Mouse (Mus musculus): Measurements from ENCODE around the gene Mrm2. TPM values are rescaled to one million over a fixed set of nuclear protein-coding genes. Genes with fewer than 3 reads are reported as not detected.

The Mrm2 gene
- polyA plus RNA-seq, 1 experiment from 2014 or later: 21.3 TPM

DNA sequence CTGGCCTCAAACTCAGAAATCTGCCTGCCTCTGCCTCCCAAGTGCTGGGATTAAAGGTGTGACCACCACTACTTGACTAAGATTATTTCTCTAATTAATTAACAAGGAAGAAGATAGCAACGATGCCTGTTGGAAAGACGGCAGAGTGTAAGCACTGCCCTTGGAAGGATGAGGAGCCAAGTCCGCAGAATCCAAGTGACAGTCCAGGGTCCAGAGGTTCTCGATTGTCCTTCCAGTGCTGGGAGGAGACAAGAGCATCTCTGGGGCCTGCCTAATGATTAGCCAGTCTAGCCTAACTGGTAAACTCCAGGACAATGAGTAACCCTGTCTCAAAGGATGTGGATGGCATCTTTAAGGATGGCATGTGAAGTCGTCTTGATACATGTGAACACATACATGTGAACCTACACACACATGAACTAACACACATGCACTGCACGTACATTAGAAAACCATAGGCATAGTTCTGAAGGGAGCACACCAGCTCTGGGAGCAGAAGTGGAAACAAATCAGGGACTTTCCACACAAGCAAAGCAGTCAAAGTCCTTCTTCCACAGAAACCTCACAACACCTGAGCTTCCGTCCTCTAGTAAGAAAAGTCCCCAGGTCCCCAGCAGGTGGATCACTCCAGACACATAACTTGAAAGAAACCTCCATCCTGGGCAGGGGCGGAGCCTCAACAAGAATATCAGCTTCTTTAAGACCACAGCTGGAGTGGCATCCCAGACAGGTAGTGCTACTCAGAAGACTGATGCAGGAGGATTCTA is 19.2 kb upstream of the Mrm2 start:
- peaks cover 33% of the 10 kb centered on the region for H3K36me3 ChIP-seq (ENCODE audit: control insufficient read depth, insufficient read depth, low read length)
- no peaks in the 10 kb centered on the region for H3K27me3 ChIP-seq (ENCODE audit: control insufficient read depth, insufficient read depth, low read depth, low read length)
- no peak overlapping the region for H3K27ac ChIP-seq (ENCODE audit: low read length)
- ATAC-seq: no peak
- H3K4me2 ChIP-seq (ENCODE audit: low read length): no peak overlapping the region
- H3K4me3 ChIP-seq (ENCODE audit: low read depth, low read length): no peak overlapping the region
- no peaks in the 10 kb centered on the region for H3K9me3 ChIP-seq (replicated peaks; ENCODE audit: control insufficient read depth, low read length, poor library complexity, severe bottlenecking)
- H3K9ac ChIP-seq (ENCODE audit: low read depth, low read length): no peak overlapping the region
- H3K4me1 ChIP-seq (ENCODE audit: control insufficient read depth, insufficient read depth, low read length): no peaks in the 10 kb centered on the region
- 95% methylated on average over 8 of the region's 8 CpGs for WGBS

GRCm38 (mm10) chr5:140349882-140350281 is 18.2 kb upstream of the Mrm2 start:
- 97% methylated on average over 9 of the region's 9 CpGs for WGBS
- no peak for ATAC-seq
- Histone ChIP-seq H3K4me3 (ENCODE audit: low read depth, low read length) (no peak overlapping the region), H3K4me2 (ENCODE audit: low read length) (no peak overlapping the region), H3K9ac (ENCODE audit: low read depth, low read length) (no peak overlapping the region), H3K27ac (ENCODE audit: low read length) (no peak overlapping the region), H3K36me3 (ENCODE audit: control insufficient read depth, insufficient read depth, low read length) (peaks cover 34% of the 10 kb centered on the region), H3K27me3 (ENCODE audit: control insufficient read depth, insufficient read depth, low read depth, low read length) (no peaks in the 10 kb centered on the region), H3K9me3 (replicated peaks; ENCODE audit: control insufficient read depth, low read length, poor library complexity, severe bottlenecking) (no peaks in the 10 kb centered on the region), H3K4me1 (ENCODE audit: control insufficient read depth, insufficient read depth, low read length) (no peaks in the 10 kb centered on the region)

DNA sequence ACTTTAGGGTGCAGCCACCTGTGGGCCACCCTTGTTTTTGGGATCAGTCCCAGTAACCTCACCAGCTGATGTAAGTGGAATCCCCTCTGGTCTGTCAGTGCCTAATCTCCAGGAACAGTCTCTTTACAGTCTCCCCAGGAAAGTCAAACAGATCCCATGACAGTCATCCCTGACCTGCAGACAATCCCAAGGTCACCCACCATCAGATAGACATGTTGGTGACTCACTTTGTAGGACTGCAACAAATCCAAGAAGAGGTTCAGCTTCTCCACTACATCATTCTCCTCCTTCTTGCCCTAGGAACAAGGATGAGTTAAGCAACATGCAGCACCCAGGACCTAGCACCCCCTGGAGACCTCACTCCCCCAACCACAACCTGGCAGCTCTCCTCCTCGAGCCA is 14.4 kb upstream of the Mrm2 start:
- H3K9me3 ChIP-seq (replicated peaks; ENCODE audit: control insufficient read depth, low read length, poor library complexity, severe bottlenecking): no peaks in the 10 kb centered on the region
- no peak overlapping the region for H3K27ac ChIP-seq (ENCODE audit: low read length)
- no peak overlapping the region for H3K9ac ChIP-seq (ENCODE audit: low read depth, low read length)
- peaks cover 18% of the 10 kb centered on the region for H3K36me3 ChIP-seq (ENCODE audit: control insufficient read depth, insufficient read depth, low read length)
- no peak overlapping the region for H3K4me2 ChIP-seq (ENCODE audit: low read length)
- H3K4me3 ChIP-seq (ENCODE audit: low read depth, low read length): no peak overlapping the region
- H3K4me1 ChIP-seq (ENCODE audit: control insufficient read depth, insufficient read depth, low read length): no peaks in the 10 kb centered on the region
- 94% methylated on average over 1 of the region's 1 CpGs for WGBS
- ATAC-seq: no peak
- H3K27me3 ChIP-seq (ENCODE audit: control insufficient read depth, insufficient read depth, low read depth, low read length): no peaks in the 10 kb centered on the region

GRCm38 (mm10) chr5:140345244-140345643 is 13.5 kb upstream of the Mrm2 start:
- no peak for ATAC-seq
- Histone ChIP-seq H3K27ac (ENCODE audit: low read length) (no peak overlapping the region), H3K4me3 (ENCODE audit: low read depth, low read length) (no peak overlapping the region), H3K27me3 (ENCODE audit: control insufficient read depth, insufficient read depth, low read depth, low read length) (no peaks in the 10 kb centered on the region), H3K9ac (ENCODE audit: low read depth, low read length) (no peak overlapping the region), H3K4me2 (ENCODE audit: low read length) (no peak overlapping the region), H3K36me3 (ENCODE audit: control insufficient read depth, insufficient read depth, low read length) (peaks cover 18% of the 10 kb centered on the region), H3K9me3 (replicated peaks; ENCODE audit: control insufficient read depth, low read length, poor library complexity, severe bottlenecking) (no peaks in the 10 kb centered on the region), H3K4me1 (ENCODE audit: control insufficient read depth, insufficient read depth, low read length) (no peaks in the 10 kb centered on the region)
- 97% methylated on average over 4 of the region's 4 CpGs for WGBS

DNA sequence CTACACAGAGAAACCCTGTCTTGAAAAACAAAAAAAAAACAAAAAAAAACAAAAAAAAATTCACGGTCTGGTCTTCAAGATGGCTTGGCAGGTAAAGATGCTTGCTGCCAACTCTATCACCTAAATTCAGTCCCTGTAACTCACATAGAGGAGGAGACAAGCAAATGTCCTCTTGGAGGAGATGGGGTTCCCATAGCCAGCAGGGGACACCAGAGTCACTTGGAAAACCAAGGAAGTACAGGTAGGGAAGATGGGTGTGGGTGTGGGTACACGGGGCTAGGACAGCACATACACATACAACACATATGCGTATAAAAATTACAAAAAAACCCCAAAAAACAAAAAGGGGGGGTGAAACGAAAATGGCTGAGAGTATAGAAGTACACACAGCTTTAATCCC is 11.2 kb upstream of the Mrm2 start:
- ATAC-seq: no peak
- no peak overlapping the region for H3K27ac ChIP-seq (ENCODE audit: low read length)
- H3K4me3 ChIP-seq (ENCODE audit: low read depth, low read length): no peak overlapping the region
- H3K9ac ChIP-seq (ENCODE audit: low read depth, low read length): no peak overlapping the region
- no peak overlapping the region for H3K4me2 ChIP-seq (ENCODE audit: low read length)
- 92% methylated on average over 4 of the region's 4 CpGs for WGBS
- H3K4me1 ChIP-seq (ENCODE audit: control insufficient read depth, insufficient read depth, low read length): no peaks in the 10 kb centered on the region
- H3K27me3 ChIP-seq (ENCODE audit: control insufficient read depth, insufficient read depth, low read depth, low read length): no peaks in the 10 kb centered on the region
- H3K36me3 ChIP-seq (ENCODE audit: control insufficient read depth, insufficient read depth, low read length): peaks cover 21% of the 10 kb centered on the region
- no peaks in the 10 kb centered on the region for H3K9me3 ChIP-seq (replicated peaks; ENCODE audit: control insufficient read depth, low read length, poor library complexity, severe bottlenecking)

DNA sequence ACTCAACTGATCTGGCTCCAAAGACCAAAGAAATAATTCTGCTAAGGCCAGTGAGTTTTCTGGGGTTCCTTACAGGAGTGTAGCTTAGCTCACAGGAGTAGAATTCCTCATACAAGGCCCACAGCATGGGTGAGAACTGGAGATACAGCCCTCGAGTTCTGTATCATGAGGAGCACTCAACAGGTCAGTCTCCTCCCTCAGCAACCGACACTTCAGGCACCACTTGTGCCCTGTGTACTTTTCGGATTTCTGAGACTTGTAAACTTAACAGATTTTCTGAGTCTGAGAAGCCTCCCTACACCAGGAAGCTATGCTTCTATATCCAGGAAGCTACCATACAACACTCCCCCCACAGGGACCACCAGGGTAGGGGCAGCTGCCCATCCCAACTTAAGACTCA is 8.1 kb upstream of the Mrm2 start:
- Histone ChIP-seq H3K27ac (ENCODE audit: low read length) (no peak overlapping the region), H3K36me3 (ENCODE audit: control insufficient read depth, insufficient read depth, low read length) (peaks cover 12% of the 10 kb centered on the region; the same call in 1 of the 2 replicates)

DNA sequence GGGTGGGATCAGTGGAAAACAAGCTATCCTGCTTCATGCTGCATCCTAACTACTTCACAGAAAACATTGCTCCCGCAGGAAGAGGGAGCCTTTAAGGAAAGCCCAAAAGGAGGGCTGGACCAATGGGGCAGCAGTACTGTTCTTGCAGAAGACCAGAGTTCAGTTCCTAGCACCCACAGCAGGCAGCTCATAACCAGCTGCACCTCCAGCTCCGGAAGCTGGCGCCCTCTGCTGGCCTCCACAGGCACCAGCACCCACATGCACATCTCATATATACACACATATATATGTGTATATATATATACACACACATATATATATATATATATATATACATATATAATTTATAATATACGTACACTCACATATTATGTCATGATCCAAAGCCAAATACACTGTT is 7.1 kb upstream of the Mrm2 start:
- 96% methylated on average over 4 of the region's 4 CpGs for WGBS
- no peaks in the 10 kb centered on the region for H3K4me1 ChIP-seq (ENCODE audit: control insufficient read depth, insufficient read depth, low read length)
- no peak for ATAC-seq
- no peaks in the 10 kb centered on the region for H3K27me3 ChIP-seq (ENCODE audit: control insufficient read depth, insufficient read depth, low read depth, low read length)
- peaks cover 9% of the 10 kb centered on the region; the same call in 1 of the 2 replicates for H3K36me3 ChIP-seq (ENCODE audit: control insufficient read depth, insufficient read depth, low read length)
- H3K4me3 ChIP-seq (ENCODE audit: low read depth, low read length): no peak overlapping the region
- H3K9ac ChIP-seq (ENCODE audit: low read depth, low read length): no peak overlapping the region
- H3K9me3 ChIP-seq (replicated peaks; ENCODE audit: control insufficient read depth, low read length, poor library complexity, severe bottlenecking): no peaks in the 10 kb centered on the region
- no peak overlapping the region for H3K27ac ChIP-seq (ENCODE audit: low read length)
- H3K4me2 ChIP-seq (ENCODE audit: low read length): no peak overlapping the region

More for the DNA sequence above, 8.1 kb upstream of the Mrm2 start:
- 89% methylated on average over 3 of the region's 3 CpGs for WGBS
- H3K4me1 ChIP-seq (ENCODE audit: control insufficient read depth, insufficient read depth, low read length): no peaks in the 10 kb centered on the region
- H3K4me3 ChIP-seq (ENCODE audit: low read depth, low read length): no peak overlapping the region
- no peaks in the 10 kb centered on the region for H3K27me3 ChIP-seq (ENCODE audit: control insufficient read depth, insufficient read depth, low read depth, low read length)
- no peaks in the 10 kb centered on the region for H3K9me3 ChIP-seq (replicated peaks; ENCODE audit: control insufficient read depth, low read length, poor library complexity, severe bottlenecking)
- H3K4me2 ChIP-seq (ENCODE audit: low read length): no peak overlapping the region
- no peak for ATAC-seq
- no peak overlapping the region for H3K9ac ChIP-seq (ENCODE audit: low read depth, low read length)

- H3K4me1 ChIP-seq (ENCODE audit: control insufficient read depth, insufficient read depth, low read length): no peaks in the 10 kb centered on the region
- H3K4me2 ChIP-seq (ENCODE audit: low read length): no peak overlapping the region
- no peak overlapping the region for H3K4me3 ChIP-seq (ENCODE audit: low read depth, low read length)
- 69% methylated on average over 1 of the region's 1 CpGs for WGBS
- no peak overlapping the region for H3K9ac ChIP-seq (ENCODE audit: low read depth, low read length)
- H3K27ac ChIP-seq (ENCODE audit: low read length): no peak overlapping the region
- H3K9me3 ChIP-seq (replicated peaks; ENCODE audit: control insufficient read depth, low read length, poor library complexity, severe bottlenecking): no peaks in the 10 kb centered on the region
- no peaks in the 10 kb centered on the region for H3K27me3 ChIP-seq (ENCODE audit: control insufficient read depth, insufficient read depth, low read depth, low read length)
- peaks cover 9% of the 10 kb centered on the region; the same call in 1 of the 2 replicates for H3K36me3 ChIP-seq (ENCODE audit: control insufficient read depth, insufficient read depth, low read length)
- ATAC-seq: no peak
These were observed 5.0 kb upstream of the Mrm2 start for GRCm38 (mm10) chr5:140336680-140337079.

DNA sequence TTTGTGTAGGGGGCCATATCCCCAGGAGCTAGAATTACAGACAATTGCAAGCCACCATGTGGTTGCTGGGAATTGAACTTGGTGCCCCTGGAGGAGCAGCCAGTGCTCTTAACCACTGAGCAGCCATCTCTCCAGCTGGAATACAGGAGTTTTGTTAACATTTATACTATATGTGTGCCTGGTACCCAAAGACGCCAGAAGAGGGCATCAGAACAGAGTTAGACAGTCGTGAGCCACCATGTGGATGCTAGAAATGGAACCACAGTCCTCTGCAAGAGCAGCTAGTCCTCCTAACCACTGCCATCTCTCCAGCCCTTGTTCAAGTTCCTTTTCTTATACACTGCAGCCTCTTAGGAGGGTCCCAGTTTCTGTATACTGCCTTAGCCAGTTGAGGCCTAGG is 1.9 kb upstream of the Mrm2 start:
- H3K4me3 ChIP-seq (ENCODE audit: low read depth, low read length): no peak overlapping the region
- no peak overlapping the region for H3K9ac ChIP-seq (ENCODE audit: low read depth, low read length)
- peaks cover 6% of the 10 kb centered on the region; the same call in 1 of the 2 replicates for H3K36me3 ChIP-seq (ENCODE audit: control insufficient read depth, insufficient read depth, low read length)
- ATAC-seq: no peak
- 35% methylated on average over 2 of the region's 2 CpGs for WGBS
- no peaks in the 10 kb centered on the region for H3K27me3 ChIP-seq (ENCODE audit: control insufficient read depth, insufficient read depth, low read depth, low read length)
- H3K4me1 ChIP-seq (ENCODE audit: control insufficient read depth, insufficient read depth, low read length): peaks cover 10% of the 10 kb centered on the region
- H3K4me2 ChIP-seq (ENCODE audit: low read length): no peak overlapping the region
- H3K27ac ChIP-seq (ENCODE audit: low read length): no peak overlapping the region
- no peaks in the 10 kb centered on the region for H3K9me3 ChIP-seq (replicated peaks; ENCODE audit: control insufficient read depth, low read length, poor library complexity, severe bottlenecking)
